ENCODE assay signal across 19 mouse cellular contexts in genomic region chr8:107417001-107417400, GRCm38 (mm10). TPM values are rescaled to one million over a fixed set of nuclear protein-coding genes. Genes with fewer than 3 reads are reported as not detected.
DNase-seq lines count a peak whose midpoint lies in the region; ATAC-seq and TF ChIP-seq lines count a peak whose summit lies in the region.
"Had no signal": no experiment of that assay in that cellular context is flagged by ENCODE, and none has a peak within 500 bp of the region (broad histone marks: within the 10 kb centered on the region; RNA-seq: fewer than 3 reads in every experiment).

No protein-coding gene starts in this region.

- TF ChIP-seq POLR2A in kidney, adult 2 months (IDR thresholded peaks at IDR 0.05; ENCODE audit: low read depth, low read length): no peak
- TF ChIP-seq POLR2A in ES-Bruce4 (IDR thresholded peaks at IDR 0.05; ENCODE audit: insufficient read depth, low read length): no peak

- H3K4me1 ChIP-seq in kidney, adult 2 months (ENCODE audit: control insufficient read depth, insufficient read depth, low read length): no peaks in the 10 kb centered on the region
- no peaks in the 10 kb centered on the region; the same call in 1 of the 2 replicates for H3K4me1 ChIP-seq in kidney, embryonic 15.5 days
- H3K4me1 ChIP-seq in E14TG2a.4 (replicated peaks; ENCODE audit: low read depth, low read length) (peaks cover 95% of the 10 kb centered on the region), ES-Bruce4 (ENCODE audit: control insufficient read depth, insufficient read depth, low read length) (peaks cover 5% of the 10 kb centered on the region)
- H3K4me1 ChIP-seq: embryonic facial prominence, embryonic 10.5 days; forebrain, embryonic 15.5 days had no signal

- peak; percentile 83 for DNase-seq in kidney, adult 2 months
- DNase-seq in heart, postnatal 36 days: no peak
- no peak for DNase-seq in frontal cortex, postnatal 10 days (ENCODE audit: low spot score in 2 of 2)
- DNase-seq: adrenal gland, adult 8-10 months; adrenal gland, postnatal 14 days; adrenal gland, postnatal 36 days; cerebellum, adult 11-12 months; cerebellum, adult 2 months; cerebellum, adult 9-10 months; cerebellum, postnatal 10 days; cerebellum, postnatal 25 days; forebrain, postnatal 0 days had no signal

- no peak overlapping the region for H3K4me3 ChIP-seq in kidney, adult 2 months (ENCODE audit: insufficient read depth, low read depth, low read length)
- no peak overlapping the region for H3K4me3 ChIP-seq in kidney, embryonic 15.5 days (replicated peaks)
- 0 out of 2 replicates have a peak overlapping the region, but pooled peaks have one; percentile 23 for H3K4me3 ChIP-seq in E14TG2a.4 (replicated peaks; ENCODE audit: low read length)
- H3K4me3 ChIP-seq in ES-Bruce4 (ENCODE audit: low read depth, low read length): no peak overlapping the region
- H3K4me3 ChIP-seq: embryonic facial prominence, embryonic 10.5 days; embryonic facial prominence, embryonic 12.5 days; forebrain, embryonic 13.5 days; forebrain, embryonic 15.5 days had no signal

- no peak for ATAC-seq in kidney, embryonic 15.5 days (replicated peaks; ENCODE audit: low FRiP score)
- ATAC-seq: forebrain, embryonic 13.5 days; forebrain, embryonic 15.5 days; forebrain, postnatal 0 days had no signal

- 63% methylated on average over 12 of the region's 12 CpGs for WGBS in kidney, adult 2 months
- 91% methylated on average over 12 of the region's 12 CpGs for WGBS in kidney, embryonic 15.5 days

- intact Hi-C loops in heart, postnatal 36 days (cut with DNase I): no loop called here

- H3K9ac ChIP-seq in kidney, embryonic 15.5 days: no peak overlapping the region
- H3K9ac ChIP-seq in ES-Bruce4 (ENCODE audit: low read depth, poor library complexity, severe bottlenecking): no peak overlapping the region
- H3K9ac ChIP-seq: embryonic facial prominence, embryonic 12.5 days; forebrain, embryonic 13.5 days; forebrain, embryonic 15.5 days; forebrain, postnatal 0 days had no signal

- H3K4me2 ChIP-seq in kidney, embryonic 15.5 days: no peak overlapping the region
- H3K4me2 ChIP-seq: embryonic facial prominence, embryonic 12.5 days; forebrain, embryonic 13.5 days; forebrain, embryonic 15.5 days had no signal

- no peak overlapping the region for H3K27ac ChIP-seq in kidney, adult 2 months (ENCODE audit: insufficient read depth, low read depth, low read length)
- H3K27ac ChIP-seq in kidney, embryonic 15.5 days: no peak overlapping the region
- peak overlapping the region; percentile 20; the same call in 1 of the 2 replicates for H3K27ac ChIP-seq in ES-Bruce4 (ENCODE audit: insufficient read depth, low read length)
- H3K27ac ChIP-seq: embryonic facial prominence, embryonic 10.5 days; embryonic facial prominence, embryonic 12.5 days; forebrain, embryonic 13.5 days; forebrain, embryonic 15.5 days had no signal

- peaks cover 6% of the 10 kb centered on the region for H3K36me3 ChIP-seq in kidney, adult 2 months (ENCODE audit: control insufficient read depth, insufficient read depth, low read length)
- peaks cover 100% of the 10 kb centered on the region for H3K36me3 ChIP-seq in kidney, embryonic 15.5 days
- H3K36me3 ChIP-seq in E14TG2a.4 (ENCODE audit: insufficient read depth, low read length) (peaks cover 100% of the 10 kb centered on the region), ES-Bruce4 (ENCODE audit: control insufficient read depth, insufficient read depth, low read length, poor library complexity, severe bottlenecking) (peaks cover 93% of the 10 kb centered on the region)

- no peak for TF ChIP-seq EP300 in ES-Bruce4 (IDR thresholded peaks at IDR 0.05; ENCODE audit: insufficient read depth, low read depth, low read length)

- no peaks in the 10 kb centered on the region for H3K27me3 ChIP-seq in kidney, adult 2 months (replicated peaks; ENCODE audit: control insufficient read depth, insufficient read depth, low read length)
- no peaks in the 10 kb centered on the region for H3K27me3 ChIP-seq in kidney, embryonic 15.5 days
- H3K27me3 ChIP-seq in E14TG2a.4 (ENCODE audit: insufficient read depth, low read length) (no peaks in the 10 kb centered on the region), ES-Bruce4 (ENCODE audit: control insufficient read depth, insufficient read depth, low read length, poor library complexity, severe bottlenecking) (no peaks in the 10 kb centered on the region)
- H3K27me3 ChIP-seq: embryonic facial prominence, embryonic 12.5 days; forebrain, embryonic 13.5 days; forebrain, embryonic 15.5 days had no signal

- no peaks in the 10 kb centered on the region for H3K9me3 ChIP-seq in kidney, embryonic 15.5 days (replicated peaks)
- H3K9me3 ChIP-seq in E14TG2a.4 (ENCODE audit: low read length) (no peaks in the 10 kb centered on the region), ES-Bruce4 (replicated peaks; ENCODE audit: control insufficient read depth, insufficient read depth, low read length, poor library complexity, severe bottlenecking) (no peaks in the 10 kb centered on the region)
- H3K9me3 ChIP-seq: embryonic facial prominence, embryonic 10.5 days; embryonic facial prominence, embryonic 12.5 days; forebrain, embryonic 13.5 days; forebrain, embryonic 15.5 days had no signal

- no peak for TF ChIP-seq CTCF in kidney, adult 2 months (conservative IDR thresholded peaks at IDR 0.05; ENCODE audit: insufficient read depth, insufficient read length, low read depth, low read length)
- TF ChIP-seq CTCF in E14TG2a.4 (conservative IDR thresholded peaks at IDR 0.05; ENCODE audit: low read length) (no peak), ES-Bruce4 (IDR thresholded peaks at IDR 0.05; ENCODE audit: low read depth, low read length) (no peak)

RNA-seq across cellular contexts. Expression of gene Nob1, which starts 7.8 kb away (rescaled TPM):
- 23.1 and 25.6 TPM in 2 replicates for polyA plus RNA-seq in kidney, adult 2 months (2012; rRNA removed)
- polyA plus RNA-seq in kidney, embryonic 15.5 days (2015; fragmentation: Nextera tagmentation; extraction: Ambion mirVana): 86.1 and 89.0 TPM in 2 replicates
- polyA plus RNA-seq in ES-Bruce4 (2011; ENCODE audit: insufficient read depth, insufficient read length, low read depth, missing spikeins): 61.3 and 68.4 TPM in 2 replicates
- 10 to 100 TPM; 21.6 to 24.1 TPM for total RNA-seq in heart, postnatal 36 days (2021)

RNA-seq across cellular contexts. Expression of gene Nqo1, which starts 14.0 kb away (rescaled TPM):
- 41.0 and 42.9 TPM in 2 replicates for polyA plus RNA-seq in kidney, adult 2 months (2012; rRNA removed)
- polyA plus RNA-seq in kidney, embryonic 15.5 days (2015; fragmentation: Nextera tagmentation; extraction: Ambion mirVana): 10.7 and 11.5 TPM in 2 replicates
- polyA plus RNA-seq in ES-Bruce4 (2011; ENCODE audit: insufficient read depth, insufficient read length, low read depth, missing spikeins): 20.2 and 20.5 TPM in 2 replicates
- 10 to 100 TPM; 33.2 to 57.3 TPM for total RNA-seq in heart, postnatal 36 days (2021)

RNA-seq across cellular contexts. Expression of gene Wwp2, which starts 19.2 kb away (rescaled TPM):
- 44.0 and 46.3 TPM in 2 replicates for polyA plus RNA-seq in kidney, adult 2 months (2012; rRNA removed)
- polyA plus RNA-seq in kidney, embryonic 15.5 days (2015; fragmentation: Nextera tagmentation; extraction: Ambion mirVana): 42.0 and 50.4 TPM in 2 replicates
- polyA plus RNA-seq in ES-Bruce4 (2011; ENCODE audit: insufficient read depth, insufficient read length, low read depth, missing spikeins): 46.0 and 48.7 TPM in 2 replicates
- total RNA-seq in heart, postnatal 36 days (2021): 10 to 100 TPM; 23.9 to 26.1 TPM
